Mouse (Mus musculus) limb, embryonic 14.5 days (tissue): ENCODE measurements around the gene Ppm1j. TPM values are rescaled to one million over a fixed set of nuclear protein-coding genes. Genes with fewer than 3 reads are reported as not detected.

Source experiments
- ATAC-seq: fragments of 200-750 bp; cut with Nextera tagmentation; 2 replicates; pipeline ENCODE4 v1.8.0; 2017; ENCODE audit warnings: low read depth, moderate number of reproducible peaks, moderate TSS enrichment; ENCODE audit not compliant: low FRiP score
- DNase-seq: peaks from one replicate; pipeline ENCODE4 v3.0.0-alpha.2; 2015; ENCODE audit warnings: low spot score
- H3K27ac ChIP-seq: fragments of 300-500 bp; sonication (generic); replicated peaks from 2 replicates; pipeline ENCODE4 v1.5.1; 2014; ENCODE audit warnings: low read depth, mild to moderate bottlenecking, low read length, moderate library complexity, mixed read lengths
- H3K27me3 ChIP-seq: fragments of 300-500 bp; sonication (generic); 2 replicates; pipeline ENCODE4 v1.6.1; 2014; ENCODE audit warnings: low read length, mixed read lengths; ENCODE audit not compliant: control insufficient read depth, insufficient read depth
- H3K36me3 ChIP-seq: fragments of 300-500 bp; sonication (generic); 2 replicates; pipeline ENCODE4 v1.6.1; 2014; ENCODE audit warnings: mild to moderate bottlenecking, low read length, moderate library complexity, mixed read lengths; ENCODE audit not compliant: control insufficient read depth, insufficient read depth
- H3K4me1 ChIP-seq: fragments of 300-500 bp; sonication (generic); 2 replicates; pipeline ENCODE4 v1.6.1; 2014; ENCODE audit warnings: antibody characterized with exemption, low read length, mixed read lengths; ENCODE audit not compliant: control insufficient read depth, insufficient read depth
- H3K4me2 ChIP-seq: fragments of 300-500 bp; sonication (generic); replicated peaks from 2 replicates; pipeline ENCODE4 v1.6.1; 2014; ENCODE audit warnings: low read depth, mild to moderate bottlenecking, low read length, moderate library complexity; ENCODE audit not compliant: severe bottlenecking
- H3K4me3 ChIP-seq: fragments of 300-500 bp; sonication (generic); replicated peaks from 2 replicates; pipeline ENCODE4 v1.5.1; 2014; ENCODE audit warnings: low read length
- H3K9ac ChIP-seq: fragments of 300-500 bp; sonication (generic); 2 replicates; pipeline ENCODE4 v1.6.1; 2014; ENCODE audit warnings: mild to moderate bottlenecking, low read depth, low read length, moderate library complexity; ENCODE audit not compliant: severe bottlenecking
- H3K9me3 ChIP-seq: fragments of 300-500 bp; sonication (generic); 2 replicates; pipeline ENCODE4 v1.6.1; 2016; ENCODE audit warnings: low read length; ENCODE audit not compliant: control insufficient read depth
- POLR2A ChIP-seq: fragments of 200-500 bp; IDR thresholded peaks from 2 replicates; pipeline ENCODE4 v1.8.0; 2012; ENCODE audit warnings: inconsistent platforms, mild to moderate bottlenecking, moderate library complexity, borderline replicate concordance; ENCODE audit not compliant: insufficient read depth, insufficient read length; ENCODE audit errors: extremely low read depth
- WGBS: fragments of 180-500 bp; shearing (Covaris S2); extraction: QIAGEN DNeasy Blood & Tissue Kit; methylation state at CpG from one replicate; pipeline ENCODE4 v1.1.7; 2014; 5-methylcytosine and 5-hydroxymethylcytosine counted together
- polyA plus RNA-seq, 2 experiments: library from polyadenylated mRNA; depleted of rRNA in 1 of 2; stranded (reverse) in 1 of 2; unstranded in 1 of 2; fragments of >200 nt; fragmentation: Nextera tagmentation in 1 of 2; extraction: Ambion mirVana in 1 of 2; gene quantifications; 2 replicates each; pipeline versions ENCODE4 v1.2.1 to v1.2.3; 2012 to 2014

The Ppm1j gene
- polyA plus RNA-seq, 2 experiments: 4.4 to 6.5 TPM

DNA sequence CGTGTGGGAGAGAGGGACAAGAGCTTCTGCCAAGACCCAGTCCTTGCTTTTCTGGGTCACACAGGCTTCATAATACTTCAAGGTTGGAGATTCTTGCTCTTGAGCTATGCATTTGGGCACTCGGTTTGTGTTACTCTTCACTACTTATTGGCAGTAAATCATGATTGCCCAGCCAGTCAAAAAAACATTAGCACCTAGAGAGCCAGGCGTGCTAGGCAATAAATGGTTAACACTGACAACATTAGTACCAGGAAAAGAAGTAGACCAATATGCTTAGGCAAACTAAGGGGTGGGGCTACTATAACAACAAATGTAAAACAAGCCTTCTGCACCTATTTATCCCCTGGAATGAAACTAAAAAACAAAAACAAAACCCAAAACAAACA, 37.9 kb downstream of the Ppm1j start:
- H3K9ac ChIP-seq: no peak overlapping the region
- no peaks in the 10 kb centered on the region for H3K27me3 ChIP-seq
- H3K36me3 ChIP-seq: peaks cover 14% of the 10 kb centered on the region; the same call in 1 of the 2 replicates
- H3K9me3 ChIP-seq: no peaks in the 10 kb centered on the region
- H3K27ac ChIP-seq: peak overlapping the region; percentile 94
- H3K4me2 ChIP-seq: peak overlapping the region; percentile 57
- DNase-seq (no peak), ATAC-seq (no peak)
- WGBS: 0% methylated on average over 3 of the region's 3 CpGs
- peaks cover 20% of the 10 kb centered on the region for H3K4me1 ChIP-seq
- no peak for TF ChIP-seq POLR2A
- H3K4me3 ChIP-seq: peak overlapping the region; percentile 86

DNA sequence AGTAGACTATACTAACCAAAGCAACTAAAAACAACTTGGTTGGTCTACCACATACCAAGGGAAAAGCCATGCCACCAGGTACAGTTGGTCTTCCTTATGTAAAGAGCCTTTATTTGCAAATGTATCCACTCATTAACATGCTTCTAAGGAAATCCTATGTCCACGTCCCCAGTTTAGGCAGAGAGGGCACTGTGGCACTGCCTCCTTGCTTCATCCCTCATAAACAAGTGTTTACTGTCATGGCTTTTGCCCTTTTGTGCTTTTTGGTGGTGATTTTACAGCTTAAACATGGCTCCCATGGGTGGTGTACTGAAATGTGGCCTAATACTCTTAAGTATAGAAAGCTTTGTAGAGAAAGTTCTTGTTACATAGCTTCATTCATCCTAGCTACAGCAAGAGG, 39.6 kb downstream of the Ppm1j start:
- H3K9ac ChIP-seq: no peak overlapping the region
- no peaks in the 10 kb centered on the region for H3K9me3 ChIP-seq
- H3K4me1 ChIP-seq: peaks cover 20% of the 10 kb centered on the region
- DNase-seq (no peak), ATAC-seq (no peak)
- H3K4me2 ChIP-seq: no peak overlapping the region
- H3K36me3 ChIP-seq: peaks cover 16% of the 10 kb centered on the region
- H3K27ac ChIP-seq: no peak overlapping the region
- 54% methylated on average over 1 of the region's 1 CpGs for WGBS
- no peak for TF ChIP-seq POLR2A
- H3K27me3 ChIP-seq: no peaks in the 10 kb centered on the region
- H3K4me3 ChIP-seq: no peak overlapping the region

DNA sequence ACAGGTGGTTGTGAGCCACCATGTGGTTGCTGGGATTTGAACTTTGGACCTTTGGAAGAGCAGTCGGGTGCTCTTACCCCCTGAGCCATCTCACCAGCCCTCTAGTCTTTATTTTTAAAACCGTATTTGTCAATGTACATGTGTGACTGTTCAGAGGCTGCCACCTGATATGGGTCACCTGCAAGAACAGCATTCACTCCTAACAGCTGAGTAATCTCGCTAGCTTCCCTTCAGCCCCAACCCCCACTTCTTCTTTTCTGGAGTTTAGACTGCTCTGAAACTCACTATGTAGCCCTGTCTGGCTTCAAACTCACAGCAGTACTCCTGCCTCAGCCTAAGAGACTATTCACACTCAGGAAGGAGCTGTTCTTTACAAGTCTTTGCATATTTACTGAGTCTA, 41.6 kb downstream of the Ppm1j start:
- no peak for TF ChIP-seq POLR2A
- Histone ChIP-seq H3K9ac (no peak overlapping the region), H3K36me3 (peaks cover 34% of the 10 kb centered on the region), H3K4me2 (no peak overlapping the region), H3K4me1 (0 out of 2 replicates have a peak, but pooled peaks cover 6% of the 10 kb centered on the region), H3K27me3 (no peaks in the 10 kb centered on the region), H3K9me3 (no peaks in the 10 kb centered on the region), H3K4me3 (no peak overlapping the region), H3K27ac (no peak overlapping the region)
- no peak for DNase-seq
- no peak for ATAC-seq
- WGBS: 81% methylated on average over 3 of the region's 3 CpGs

Other genes with a start within 250 kb of the Ppm1j start
- gene Slc16a1, start 142.4 kb upstream of the Ppm1j start, polyA plus RNA-seq (2012; rRNA removed): 22.3 and 23.3 TPM in 2 replicates
- gene Slc16a1, start 142.4 kb upstream of the Ppm1j start, polyA plus RNA-seq (2014; fragmentation: Nextera tagmentation; extraction: Ambion mirVana): 45.1 and 46.6 TPM in 2 replicates
- gene Fam19a3, start 784 bp downstream of the Ppm1j start, polyA plus RNA-seq (2012; rRNA removed): 0.92 and 0.93 TPM in 2 replicates
- 0.26 and 0.36 TPM in 2 replicates for gene Fam19a3, start 784 bp downstream of the Ppm1j start, polyA plus RNA-seq (2014; fragmentation: Nextera tagmentation; extraction: Ambion mirVana)
- gene Rhoc, start 7.3 kb downstream of the Ppm1j start, polyA plus RNA-seq (2012; rRNA removed): 158 and 161 TPM in 2 replicates
- 192 and 199 TPM in 2 replicates for gene Rhoc, start 7.3 kb downstream of the Ppm1j start, polyA plus RNA-seq (2014; fragmentation: Nextera tagmentation; extraction: Ambion mirVana)
- 32.7 and 41.4 TPM in 2 replicates for gene Mov10, start 37.5 kb downstream of the Ppm1j start, polyA plus RNA-seq (2012; rRNA removed)
- 41.6 and 43.4 TPM in 2 replicates for gene Mov10, start 37.5 kb downstream of the Ppm1j start, polyA plus RNA-seq (2014; fragmentation: Nextera tagmentation; extraction: Ambion mirVana)
- 18.1 and 18.4 TPM in 2 replicates for gene St7l, start 82.9 kb downstream of the Ppm1j start, polyA plus RNA-seq (2012; rRNA removed)
- gene St7l, start 82.9 kb downstream of the Ppm1j start, polyA plus RNA-seq (2014; fragmentation: Nextera tagmentation; extraction: Ambion mirVana): 36.7 and 40.4 TPM in 2 replicates
- gene Capza1, start 83.4 kb downstream of the Ppm1j start, polyA plus RNA-seq (2012; rRNA removed): 82.1 and 88.6 TPM in 2 replicates
- 198 and 208 TPM in 2 replicates for gene Capza1, start 83.4 kb downstream of the Ppm1j start, polyA plus RNA-seq (2014; fragmentation: Nextera tagmentation; extraction: Ambion mirVana)
- gene Wnt2b, start 180.9 kb downstream of the Ppm1j start, polyA plus RNA-seq (2012; rRNA removed): 3.1 and 3.6 TPM in 2 replicates
- gene Wnt2b, start 180.9 kb downstream of the Ppm1j start, polyA plus RNA-seq (2014; fragmentation: Nextera tagmentation; extraction: Ambion mirVana): 1.4 and 1.5 TPM in 2 replicates